Mouse (Mus musculus): ENCODE measurements around the gene Syk. TPM values are rescaled to one million over a fixed set of nuclear protein-coding genes. Genes with fewer than 3 reads are reported as not detected.

Gene Syk
- polyA plus RNA-seq, 1 experiment from 2014 or later, result 7.5 TPM

GRCm38 (mm10) chr13:52546288-52546687 is 36.7 kb upstream of the Syk start:
- Histone ChIP-seq H3K4me1 (ENCODE audit: insufficient read depth, low read length) (no peaks in the 10 kb centered on the region), H3K9ac (replicated peaks; ENCODE audit: low read length) (no peak overlapping the region), H3K36me3 (ENCODE audit: insufficient read depth, low read length) (no peaks in the 10 kb centered on the region), H3K9me3 (ENCODE audit: low read length) (0 out of 2 replicates have a peak, but pooled peaks cover 5% of the 10 kb centered on the region), H3K27me3 (ENCODE audit: insufficient read depth, low read length) (no peaks in the 10 kb centered on the region), H3K4me3 (ENCODE audit: low read length) (no peak overlapping the region), H3K27ac (ENCODE audit: low read length) (no peak overlapping the region), H3K4me2 (replicated peaks; ENCODE audit: low read depth, low read length) (no peak overlapping the region)
- ATAC-seq (ENCODE audit: low FRiP score, low TSS enrichment), result no peak
- 77% methylated on average over 6 of the region's 6 CpGs for WGBS

- Histone ChIP-seq H3K4me2 (replicated peaks; ENCODE audit: low read depth, low read length) (no peak overlapping the region), H3K4me3 (ENCODE audit: low read length) (no peak overlapping the region), H3K9ac (replicated peaks; ENCODE audit: low read length) (no peak overlapping the region), H3K4me1 (ENCODE audit: insufficient read depth, low read length) (no peaks in the 10 kb centered on the region), H3K27me3 (ENCODE audit: insufficient read depth, low read length) (no peaks in the 10 kb centered on the region), H3K36me3 (ENCODE audit: insufficient read depth, low read length) (no peaks in the 10 kb centered on the region), H3K27ac (ENCODE audit: low read length) (no peak overlapping the region), H3K9me3 (ENCODE audit: low read length) (0 out of 2 replicates have a peak, but pooled peaks cover 5% of the 10 kb centered on the region)
- WGBS, result 67% methylated on average over 5 of the region's 5 CpGs
- ATAC-seq (ENCODE audit: low FRiP score, low TSS enrichment), result no peak
These were observed 32.2 kb upstream of the Syk start for GRCm38 (mm10) chr13:52550690-52551193.

GRCm38 (mm10) chr13:52551275-52551674 is 31.7 kb upstream of the Syk start:
- H3K27ac ChIP-seq (ENCODE audit: low read length), result no peak overlapping the region
- no peaks in the 10 kb centered on the region for H3K36me3 ChIP-seq (ENCODE audit: insufficient read depth, low read length)
- 72% methylated on average over 9 of the region's 9 CpGs for WGBS
- H3K27me3 ChIP-seq (ENCODE audit: insufficient read depth, low read length), result no peaks in the 10 kb centered on the region
- no peak overlapping the region for H3K4me2 ChIP-seq (replicated peaks; ENCODE audit: low read depth, low read length)
- H3K9me3 ChIP-seq (ENCODE audit: low read length), result 0 out of 2 replicates have a peak, but pooled peaks cover 5% of the 10 kb centered on the region
- H3K9ac ChIP-seq (replicated peaks; ENCODE audit: low read length), result no peak overlapping the region
- no peak for ATAC-seq (ENCODE audit: low FRiP score, low TSS enrichment)
- no peaks in the 10 kb centered on the region for H3K4me1 ChIP-seq (ENCODE audit: insufficient read depth, low read length)
- no peak overlapping the region for H3K4me3 ChIP-seq (ENCODE audit: low read length)

GRCm38 (mm10) chr13:52552822-52553477 is 30.0 kb upstream of the Syk start:
- H3K9me3 ChIP-seq (ENCODE audit: low read length), result 0 out of 2 replicates have a peak, but pooled peaks cover 5% of the 10 kb centered on the region
- ATAC-seq (ENCODE audit: low FRiP score, low TSS enrichment), result no peak

GRCm38 (mm10) chr13:52554722-52555121 is 28.3 kb upstream of the Syk start:
- 87% methylated on average over 9 of the region's 9 CpGs for WGBS
- H3K36me3 ChIP-seq (ENCODE audit: insufficient read depth, low read length), result no peaks in the 10 kb centered on the region
- H3K27me3 ChIP-seq (ENCODE audit: insufficient read depth, low read length), result no peaks in the 10 kb centered on the region
- H3K9ac ChIP-seq (replicated peaks; ENCODE audit: low read length), result no peak overlapping the region
- no peak overlapping the region for H3K4me2 ChIP-seq (replicated peaks; ENCODE audit: low read depth, low read length)
- ATAC-seq (ENCODE audit: low FRiP score, low TSS enrichment), result no peak
- no peaks in the 10 kb centered on the region for H3K9me3 ChIP-seq (ENCODE audit: low read length)
- no peak overlapping the region for H3K27ac ChIP-seq (ENCODE audit: low read length)
- no peaks in the 10 kb centered on the region for H3K4me1 ChIP-seq (ENCODE audit: insufficient read depth, low read length)
- no peak overlapping the region for H3K4me3 ChIP-seq (ENCODE audit: low read length)

More at GRCm38 (mm10) chr13:52552822-52553477, 30.0 kb upstream of the Syk start:
- no peaks in the 10 kb centered on the region for H3K27me3 ChIP-seq (ENCODE audit: insufficient read depth, low read length)
- no peak overlapping the region for H3K9ac ChIP-seq (replicated peaks; ENCODE audit: low read length)
- no peak overlapping the region for H3K27ac ChIP-seq (ENCODE audit: low read length)
- no peaks in the 10 kb centered on the region for H3K36me3 ChIP-seq (ENCODE audit: insufficient read depth, low read length)
- no peak overlapping the region for H3K4me2 ChIP-seq (replicated peaks; ENCODE audit: low read depth, low read length)
- no peak overlapping the region for H3K4me3 ChIP-seq (ENCODE audit: low read length)
- H3K4me1 ChIP-seq (ENCODE audit: insufficient read depth, low read length), result no peaks in the 10 kb centered on the region
- 74% methylated on average over 9 of the region's 9 CpGs for WGBS

- no peaks in the 10 kb centered on the region for H3K27me3 ChIP-seq (ENCODE audit: insufficient read depth, low read length)
- no peak overlapping the region for H3K9ac ChIP-seq (replicated peaks; ENCODE audit: low read length)
- H3K4me1 ChIP-seq (ENCODE audit: insufficient read depth, low read length), result peaks cover 10% of the 10 kb centered on the region; the same call in 1 of the 2 replicates
- no peak overlapping the region for H3K4me3 ChIP-seq (ENCODE audit: low read length)
- no peaks in the 10 kb centered on the region for H3K36me3 ChIP-seq (ENCODE audit: insufficient read depth, low read length)
- WGBS, result 78% methylated on average over 7 of the region's 7 CpGs
- no peak overlapping the region for H3K4me2 ChIP-seq (replicated peaks; ENCODE audit: low read depth, low read length)
- ATAC-seq (ENCODE audit: low FRiP score, low TSS enrichment), result no peak
- H3K9me3 ChIP-seq (ENCODE audit: low read length), result no peaks in the 10 kb centered on the region
- no peak overlapping the region for H3K27ac ChIP-seq (ENCODE audit: low read length)
These were observed 25.6 kb upstream of the Syk start for GRCm38 (mm10) chr13:52557421-52557820.

- Histone ChIP-seq H3K36me3 (ENCODE audit: insufficient read depth, low read length) (no peaks in the 10 kb centered on the region), H3K9me3 (ENCODE audit: low read length) (no peaks in the 10 kb centered on the region), H3K4me1 (ENCODE audit: insufficient read depth, low read length) (peaks cover 10% of the 10 kb centered on the region; the same call in 1 of the 2 replicates), H3K4me3 (ENCODE audit: low read length) (no peak overlapping the region), H3K27ac (ENCODE audit: low read length) (peak overlapping the region; percentile 68; the same call in 1 of the 2 replicates), H3K4me2 (replicated peaks; ENCODE audit: low read depth, low read length) (no peak overlapping the region), H3K9ac (replicated peaks; ENCODE audit: low read length) (no peak overlapping the region), H3K27me3 (ENCODE audit: insufficient read depth, low read length) (no peaks in the 10 kb centered on the region)
- peak; percentile 91 for ATAC-seq (ENCODE audit: low FRiP score, low TSS enrichment)
- WGBS, result 41% methylated on average over 8 of the region's 8 CpGs
These were observed 21.4 kb upstream of the Syk start for GRCm38 (mm10) chr13:52561367-52562165.

GRCm38 (mm10) chr13:52562166-52562571 is 20.8 kb upstream of the Syk start:
- WGBS, result 21% methylated on average over 4 of the region's 4 CpGs
- Histone ChIP-seq H3K4me1 (ENCODE audit: insufficient read depth, low read length) (peaks cover 10% of the 10 kb centered on the region; the same call in 1 of the 2 replicates), H3K27ac (ENCODE audit: low read length) (no peak overlapping the region), H3K9ac (replicated peaks; ENCODE audit: low read length) (no peak overlapping the region), H3K4me2 (replicated peaks; ENCODE audit: low read depth, low read length) (no peak overlapping the region), H3K27me3 (ENCODE audit: insufficient read depth, low read length) (no peaks in the 10 kb centered on the region), H3K36me3 (ENCODE audit: insufficient read depth, low read length) (no peaks in the 10 kb centered on the region), H3K9me3 (ENCODE audit: low read length) (no peaks in the 10 kb centered on the region), H3K4me3 (ENCODE audit: low read length) (no peak overlapping the region)
- no peak for ATAC-seq (ENCODE audit: low FRiP score, low TSS enrichment)

- peaks cover 13% of the 10 kb centered on the region; the same call in 1 of the 2 replicates for H3K4me1 ChIP-seq (ENCODE audit: insufficient read depth, low read length)
- H3K9ac ChIP-seq (replicated peaks; ENCODE audit: low read length), result no peak overlapping the region
- no peaks in the 10 kb centered on the region for H3K27me3 ChIP-seq (ENCODE audit: insufficient read depth, low read length)
- no peaks in the 10 kb centered on the region for H3K36me3 ChIP-seq (ENCODE audit: insufficient read depth, low read length)
- ATAC-seq (ENCODE audit: low FRiP score, low TSS enrichment), result no peak
- H3K4me3 ChIP-seq (ENCODE audit: low read length), result no peak overlapping the region
- no peaks in the 10 kb centered on the region for H3K9me3 ChIP-seq (ENCODE audit: low read length)
- H3K4me2 ChIP-seq (replicated peaks; ENCODE audit: low read depth, low read length), result no peak overlapping the region
- 80% methylated on average over 18 of the region's 18 CpGs for WGBS
- no peak overlapping the region for H3K27ac ChIP-seq (ENCODE audit: low read length)
These were observed 17.8 kb upstream of the Syk start for GRCm38 (mm10) chr13:52565103-52565739.
